28 mouse cellular contexts compared by ENCODE assay signal in genomic region chr12:26437950-26438349, GRCm38 (mm10). TPM values are rescaled to one million over a fixed set of nuclear protein-coding genes. Genes with fewer than 3 reads are reported as not detected.
A peak's percentile ranks its signal among the peaks of the same experiment; 100 is the strongest.
DNase-seq lines count a peak whose midpoint lies in the region; ATAC-seq and TF ChIP-seq lines count a peak whose summit lies in the region.
"Had no signal": no experiment of that assay in that cellular context is flagged by ENCODE, and none has a peak within 500 bp of the region (broad histone marks: within the 10 kb centered on the region; RNA-seq: fewer than 3 reads in every experiment).

No protein-coding gene starts in this region.

- TF ChIP-seq CTCF in hindbrain, postnatal 0 days (IDR thresholded peaks at IDR 0.05; ENCODE audit: low read depth), result no peak
- TF ChIP-seq CTCF in midbrain, postnatal 0 days (IDR thresholded peaks at IDR 0.05), result no peak

- H3K27ac ChIP-seq in embryonic facial prominence, embryonic 14.5 days (replicated peaks; ENCODE audit: low read depth, low read length), result no peak overlapping the region
- no peak overlapping the region for H3K27ac ChIP-seq in embryonic facial prominence, embryonic 10.5 days (replicated peaks)
- H3K27ac ChIP-seq in hindbrain, postnatal 0 days, result no peak overlapping the region
- H3K27ac ChIP-seq in hindbrain, embryonic 12.5 days, result no peak overlapping the region
- no peak overlapping the region for H3K27ac ChIP-seq in midbrain, postnatal 0 days (ENCODE audit: low read depth, low read length)
- H3K27ac ChIP-seq in midbrain, embryonic 11.5 days (ENCODE audit: low read depth, low read length), result no peak overlapping the region
- H3K27ac ChIP-seq: forebrain, embryonic 12.5 days; heart, adult 2 months; heart, embryonic 13.5 days; hindbrain, embryonic 15.5 days; limb, embryonic 15.5 days; liver, embryonic 14.5 days; midbrain, embryonic 15.5 days; neural tube, embryonic 13.5 days had no signal

- WGBS in embryonic facial prominence, embryonic 14.5 days, result 72% methylated on average over 3 of the region's 3 CpGs
- 75% methylated on average over 3 of the region's 3 CpGs for WGBS in embryonic facial prominence, embryonic 10.5 days
- WGBS in hindbrain, postnatal 0 days, result 69% methylated on average over 3 of the region's 3 CpGs
- 82% methylated on average over 3 of the region's 3 CpGs for WGBS in hindbrain, embryonic 12.5 days
- 83% methylated on average over 3 of the region's 3 CpGs for WGBS in midbrain, postnatal 0 days
- WGBS in midbrain, embryonic 11.5 days, result 84% methylated on average over 3 of the region's 3 CpGs

- no peak overlapping the region for H3K4me2 ChIP-seq in embryonic facial prominence, embryonic 14.5 days (ENCODE audit: low read depth, low read length)
- no peak overlapping the region for H3K4me2 ChIP-seq in hindbrain, postnatal 0 days (ENCODE audit: low read depth, low read length)
- no peak overlapping the region for H3K4me2 ChIP-seq in hindbrain, embryonic 12.5 days (replicated peaks)
- H3K4me2 ChIP-seq in midbrain, postnatal 0 days (ENCODE audit: low read depth, low read length, poor library complexity, severe bottlenecking), result no peak overlapping the region
- H3K4me2 ChIP-seq in midbrain, embryonic 11.5 days, result no peak overlapping the region
- H3K4me2 ChIP-seq: forebrain, embryonic 12.5 days; heart, embryonic 13.5 days; hindbrain, embryonic 15.5 days; limb, embryonic 15.5 days; lung, embryonic 14.5 days; midbrain, embryonic 15.5 days; neural tube, embryonic 13.5 days had no signal

- no peaks in the 10 kb centered on the region for H3K36me3 ChIP-seq in embryonic facial prominence, embryonic 14.5 days (ENCODE audit: control insufficient read depth, insufficient read depth, low read length)
- H3K36me3 ChIP-seq in embryonic facial prominence, embryonic 10.5 days (replicated peaks), result no peaks in the 10 kb centered on the region
- H3K36me3 ChIP-seq in hindbrain, postnatal 0 days (ENCODE audit: insufficient read depth, low read length), result no peaks in the 10 kb centered on the region
- no peaks in the 10 kb centered on the region for H3K36me3 ChIP-seq in hindbrain, embryonic 12.5 days
- H3K36me3 ChIP-seq in midbrain, postnatal 0 days (ENCODE audit: insufficient read depth, low read length), result no peaks in the 10 kb centered on the region
- H3K36me3 ChIP-seq in midbrain, embryonic 11.5 days (ENCODE audit: control insufficient read depth, insufficient read depth, low read length), result no peaks in the 10 kb centered on the region
- H3K36me3 ChIP-seq: forebrain, embryonic 12.5 days; G1E; heart, embryonic 13.5 days; hindbrain, embryonic 15.5 days; limb, embryonic 15.5 days; midbrain, embryonic 15.5 days; neural tube, embryonic 13.5 days had no signal

- H3K9ac ChIP-seq in embryonic facial prominence, embryonic 14.5 days (ENCODE audit: low read depth, low read length), result no peak overlapping the region
- H3K9ac ChIP-seq in hindbrain, postnatal 0 days (replicated peaks; ENCODE audit: low read length), result no peak overlapping the region
- no peak overlapping the region for H3K9ac ChIP-seq in hindbrain, embryonic 12.5 days
- H3K9ac ChIP-seq in midbrain, postnatal 0 days (replicated peaks; ENCODE audit: low read length, poor library complexity, severe bottlenecking), result no peak overlapping the region
- H3K9ac ChIP-seq in midbrain, embryonic 11.5 days (ENCODE audit: low read length), result no peak overlapping the region
- H3K9ac ChIP-seq: forebrain, embryonic 12.5 days; heart, embryonic 13.5 days; hindbrain, embryonic 15.5 days; limb, embryonic 15.5 days; liver, embryonic 14.5 days; lung, embryonic 14.5 days; midbrain, embryonic 15.5 days; neural tube, embryonic 13.5 days had no signal

- no peaks in the 10 kb centered on the region for H3K4me1 ChIP-seq in embryonic facial prominence, embryonic 14.5 days (ENCODE audit: control insufficient read depth, insufficient read depth, low read length)
- H3K4me1 ChIP-seq in embryonic facial prominence, embryonic 10.5 days, result peaks cover 5% of the 10 kb centered on the region
- H3K4me1 ChIP-seq in hindbrain, postnatal 0 days (ENCODE audit: insufficient read depth, low read length), result no peaks in the 10 kb centered on the region
- H3K4me1 ChIP-seq in hindbrain, embryonic 12.5 days, result no peaks in the 10 kb centered on the region
- H3K4me1 ChIP-seq in midbrain, postnatal 0 days (ENCODE audit: insufficient read depth, low read length), result no peaks in the 10 kb centered on the region
- no peaks in the 10 kb centered on the region for H3K4me1 ChIP-seq in midbrain, embryonic 11.5 days (ENCODE audit: control insufficient read depth, insufficient read depth, low read length)
- H3K4me1 ChIP-seq: forebrain, embryonic 12.5 days; hindbrain, embryonic 15.5 days; limb, embryonic 15.5 days; midbrain, embryonic 15.5 days; neural tube, embryonic 13.5 days had no signal

- peak; percentile 46 for DNase-seq in embryonic facial prominence, embryonic 14.5 days (ENCODE audit: low spot score)
- no peak for DNase-seq in embryonic facial prominence, embryonic 10.5 days (ENCODE audit: low spot score)
- DNase-seq in hindbrain, postnatal 0 days (ENCODE audit: low spot score), result peak; percentile 42
- peak; percentile 48 for DNase-seq in midbrain, postnatal 0 days (ENCODE audit: low spot score)
- DNase-seq in midbrain, embryonic 11.5 days (ENCODE audit: low spot score, missing footprints), result no peak
- no peak for DNase-seq in B cell, adult 2 months
- DNase-seq: adrenal gland, postnatal 36 days; gastrocnemius, postnatal 25 days; heart, adult 2 months; heart, postnatal 14 days; kidney, postnatal 14 days; lung, postnatal 36 days; right cerebral cortex, adult 18-20 months; right cerebral cortex, postnatal 4 days; thymus, postnatal 14 days had no signal

- no peaks in the 10 kb centered on the region for H3K27me3 ChIP-seq in embryonic facial prominence, embryonic 14.5 days (replicated peaks; ENCODE audit: control insufficient read depth, insufficient read depth, low read length)
- H3K27me3 ChIP-seq in embryonic facial prominence, embryonic 10.5 days (replicated peaks; ENCODE audit: low read depth, poor library complexity, severe bottlenecking), result no peaks in the 10 kb centered on the region
- no peaks in the 10 kb centered on the region for H3K27me3 ChIP-seq in hindbrain, postnatal 0 days (ENCODE audit: insufficient read depth, low read length)
- no peaks in the 10 kb centered on the region for H3K27me3 ChIP-seq in hindbrain, embryonic 12.5 days
- H3K27me3 ChIP-seq in midbrain, postnatal 0 days (ENCODE audit: insufficient read depth, low read length), result no peaks in the 10 kb centered on the region
- no peaks in the 10 kb centered on the region for H3K27me3 ChIP-seq in midbrain, embryonic 11.5 days (ENCODE audit: control insufficient read depth, insufficient read depth, low read length)
- H3K27me3 ChIP-seq: CH12.LX; forebrain, embryonic 12.5 days; heart, embryonic 13.5 days; hindbrain, embryonic 15.5 days; limb, embryonic 15.5 days; midbrain, embryonic 15.5 days; neural tube, embryonic 13.5 days; Patski had no signal

- ATAC-seq in embryonic facial prominence, embryonic 14.5 days (ENCODE audit: low read depth), result peak; percentile 79; the same call in 1 of the 2 replicates
- peak; percentile 43; the same call in 1 of the 2 replicates for ATAC-seq in hindbrain, postnatal 0 days
- no peak for ATAC-seq in hindbrain, embryonic 12.5 days (ENCODE audit: low FRiP score)
- no peak for ATAC-seq in midbrain, postnatal 0 days (ENCODE audit: low FRiP score)
- ATAC-seq in midbrain, embryonic 11.5 days (ENCODE audit: low FRiP score), result no peak
- ATAC-seq: midbrain, embryonic 15.5 days; Patski had no signal

- H3K4me3 ChIP-seq in embryonic facial prominence, embryonic 14.5 days (ENCODE audit: low read depth, low read length), result no peak overlapping the region
- H3K4me3 ChIP-seq in embryonic facial prominence, embryonic 10.5 days, result no peak overlapping the region
- H3K4me3 ChIP-seq in hindbrain, postnatal 0 days (ENCODE audit: low read length), result no peak overlapping the region
- H3K4me3 ChIP-seq in hindbrain, embryonic 12.5 days, result no peak overlapping the region
- H3K4me3 ChIP-seq in midbrain, postnatal 0 days (ENCODE audit: low read depth, low read length), result no peak overlapping the region
- H3K4me3 ChIP-seq in midbrain, embryonic 11.5 days (ENCODE audit: low read depth, low read length), result no peak overlapping the region
- H3K4me3 ChIP-seq: forebrain, embryonic 12.5 days; heart, adult 2 months; heart, embryonic 13.5 days; hindbrain, embryonic 15.5 days; limb, embryonic 15.5 days; midbrain, embryonic 15.5 days; myocyte; neural tube, embryonic 13.5 days had no signal

- no peaks in the 10 kb centered on the region for H3K9me3 ChIP-seq in embryonic facial prominence, embryonic 14.5 days (ENCODE audit: control insufficient read depth, low read length)
- no peaks in the 10 kb centered on the region for H3K9me3 ChIP-seq in embryonic facial prominence, embryonic 10.5 days
- H3K9me3 ChIP-seq in hindbrain, postnatal 0 days (ENCODE audit: low read length), result no peaks in the 10 kb centered on the region
- no peaks in the 10 kb centered on the region for H3K9me3 ChIP-seq in hindbrain, embryonic 12.5 days (replicated peaks)
- H3K9me3 ChIP-seq in midbrain, postnatal 0 days (ENCODE audit: low read length), result no peaks in the 10 kb centered on the region
- H3K9me3 ChIP-seq in midbrain, embryonic 11.5 days (ENCODE audit: control insufficient read depth, low read length), result no peaks in the 10 kb centered on the region
- H3K9me3 ChIP-seq: forebrain, embryonic 12.5 days; heart, embryonic 13.5 days; hindbrain, embryonic 15.5 days; limb, embryonic 15.5 days; midbrain, embryonic 15.5 days; neural tube, embryonic 13.5 days had no signal

RNA-seq across cellular contexts. Expression of gene Rsad2, which starts 18.3 kb away (rescaled TPM):
- polyA plus RNA-seq in embryonic facial prominence, embryonic 14.5 days (2014; fragmentation: Nextera tagmentation; extraction: Ambion mirVana), result 1.0 and 2.4 TPM in 2 replicates
- polyA plus RNA-seq in embryonic facial prominence, embryonic 10.5 days (2016; fragmentation: Nextera tagmentation; extraction: Ambion mirVana), result 0.25 and 0.33 TPM in 2 replicates
- 1.3 and 1.5 TPM in 2 replicates for total RNA-seq in hindbrain, postnatal 0 days (2014; rRNA removed)
- 1.4 and 1.5 TPM in 2 replicates for polyA plus RNA-seq in hindbrain, postnatal 0 days (2015; fragmentation: Nextera tagmentation; extraction: Ambion mirVana)
- 0.60 and 0.70 TPM in 2 replicates for polyA plus RNA-seq in hindbrain, embryonic 12.5 days (2016; fragmentation: Nextera tagmentation; extraction: Ambion mirVana)
- total RNA-seq in midbrain, postnatal 0 days (2014; rRNA removed), result 1.1 and 1.3 TPM in 2 replicates
- 0.95 and 0.98 TPM in 2 replicates for polyA plus RNA-seq in midbrain, postnatal 0 days (2015; fragmentation: Nextera tagmentation; extraction: Ambion mirVana)
- 0.14 and 0.18 TPM in 2 replicates for polyA plus RNA-seq in midbrain, embryonic 11.5 days (2014; fragmentation: Nextera tagmentation; extraction: Ambion mirVana)
- polyA plus RNA-seq: G1E had no signal

RNA-seq across cellular contexts. Expression of gene Rnf144a, which starts 22.9 kb away (rescaled TPM):
- polyA plus RNA-seq in embryonic facial prominence, embryonic 14.5 days (2014; fragmentation: Nextera tagmentation; extraction: Ambion mirVana), result 24.8 and 31.7 TPM in 2 replicates
- polyA plus RNA-seq in embryonic facial prominence, embryonic 10.5 days (2016; fragmentation: Nextera tagmentation; extraction: Ambion mirVana), result 43.1 and 44.9 TPM in 2 replicates
- 31.6 and 33.4 TPM in 2 replicates for total RNA-seq in hindbrain, postnatal 0 days (2014; rRNA removed)
- polyA plus RNA-seq in hindbrain, postnatal 0 days (2015; fragmentation: Nextera tagmentation; extraction: Ambion mirVana), result 21.4 and 24.4 TPM in 2 replicates
- polyA plus RNA-seq in hindbrain, embryonic 12.5 days (2016; fragmentation: Nextera tagmentation; extraction: Ambion mirVana), result 40.0 and 43.2 TPM in 2 replicates
- 32.0 TPM in 2 replicates for total RNA-seq in midbrain, postnatal 0 days (2014; rRNA removed)
- polyA plus RNA-seq in midbrain, postnatal 0 days (2015; fragmentation: Nextera tagmentation; extraction: Ambion mirVana), result 20.3 and 22.0 TPM in 2 replicates
- 24.7 and 25.5 TPM in 2 replicates for polyA plus RNA-seq in midbrain, embryonic 11.5 days (2014; fragmentation: Nextera tagmentation; extraction: Ambion mirVana)
- polyA plus RNA-seq: G1E, myocyte had no signal

RNA-seq across cellular contexts. Expression of gene Cmpk2, which starts 31.1 kb away (rescaled TPM):
- polyA plus RNA-seq in embryonic facial prominence, embryonic 14.5 days (2014; fragmentation: Nextera tagmentation; extraction: Ambion mirVana), result 7.2 and 10.3 TPM in 2 replicates
- 3.8 and 4.1 TPM in 2 replicates for polyA plus RNA-seq in embryonic facial prominence, embryonic 10.5 days (2016; fragmentation: Nextera tagmentation; extraction: Ambion mirVana)
- 24.0 and 25.2 TPM in 2 replicates for total RNA-seq in hindbrain, postnatal 0 days (2014; rRNA removed)
- polyA plus RNA-seq in hindbrain, postnatal 0 days (2015; fragmentation: Nextera tagmentation; extraction: Ambion mirVana), result 21.1 and 21.3 TPM in 2 replicates
- polyA plus RNA-seq in hindbrain, embryonic 12.5 days (2016; fragmentation: Nextera tagmentation; extraction: Ambion mirVana), result 7.6 and 8.8 TPM in 2 replicates
- 25.2 and 29.5 TPM in 2 replicates for total RNA-seq in midbrain, postnatal 0 days (2014; rRNA removed)
- 21.2 and 21.8 TPM in 2 replicates for polyA plus RNA-seq in midbrain, postnatal 0 days (2015; fragmentation: Nextera tagmentation; extraction: Ambion mirVana)
- polyA plus RNA-seq in midbrain, embryonic 11.5 days (2014; fragmentation: Nextera tagmentation; extraction: Ambion mirVana), result 7.6 and 7.8 TPM in 2 replicates
- polyA plus RNA-seq: G1E, myocyte had no signal

Comparison
In these comparisons a context has a peak if more than half of its experiments do, and no peak if none do; other contexts are left out.
1. ATAC-seq: peak in embryonic facial prominence, embryonic 14.5 days (single experiment) and hindbrain, postnatal 0 days (single experiment); none in hindbrain, embryonic 12.5 days (single experiment), midbrain, postnatal 0 days (single experiment) and midbrain, embryonic 11.5 days (single experiment).
2. DNase-seq: peak in embryonic facial prominence, embryonic 14.5 days (single experiment), hindbrain, postnatal 0 days (single experiment) and midbrain, postnatal 0 days (single experiment); none in embryonic facial prominence, embryonic 10.5 days (single experiment), midbrain, embryonic 11.5 days (single experiment) and B cell, adult 2 months (0 of 2).